Mouse (Mus musculus) gastrocnemius, postnatal 10 days (tissue): ENCODE data around the gene Ttbk2. TPM values are rescaled to one million over a fixed set of nuclear protein-coding genes. Genes with fewer than 3 reads are reported as not detected.

Source experiments
- DNase-seq: peaks from one replicate; pipeline ENCODE4 v3.0.0; 2021; ENCODE audit warnings: mixed read lengths
- total RNA-seq, 2 experiments: library from RNA; stranded (reverse); gene quantifications; 2 replicates each; pipeline ENCODE4 v1.2.3; 2021

The Ttbk2 gene
- total RNA-seq, 2 experiments from 2014 or later: 8.6 to 12.5 TPM

GRCm38 (mm10) chr2:120745496-120745895, 104.9 kb downstream of the Ttbk2 start:
- DNase-seq: no peak

GRCm38 (mm10) chr2:120731877-120732530, 118.4 kb downstream of the Ttbk2 start:
- no peak for DNase-seq

GRCm38 (mm10) chr2:120731167-120731862, 119.1 kb downstream of the Ttbk2 start:
- peak; percentile 96 for DNase-seq

- no peak for DNase-seq
Measured at GRCm38 (mm10) chr2:120730639-120731166, 119.7 kb downstream of the Ttbk2 start.

GRCm38 (mm10) chr2:120729775-120730585, 120.4 kb downstream of the Ttbk2 start:
- no peak for DNase-seq

- DNase-seq: no peak
Measured at GRCm38 (mm10) chr2:120724176-120724575, 126.2 kb downstream of the Ttbk2 start.

- DNase-seq: no peak
Measured at GRCm38 (mm10) chr2:120723621-120724020, 126.8 kb downstream of the Ttbk2 start.

GRCm38 (mm10) chr2:120722491-120722890, 127.9 kb downstream of the Ttbk2 start:
- DNase-seq: no peak

GRCm38 (mm10) chr2:120721911-120722310, 128.5 kb downstream of the Ttbk2 start:
- DNase-seq: no peak

GRCm38 (mm10) chr2:120720821-120721220, 129.6 kb downstream of the Ttbk2 start:
- DNase-seq: no peak

- no peak for DNase-seq
Measured at GRCm38 (mm10) chr2:120718496-120718895, 131.9 kb downstream of the Ttbk2 start.

GRCm38 (mm10) chr2:120713441-120713840, 137.0 kb downstream of the Ttbk2 start:
- no peak for DNase-seq

GRCm38 (mm10) chr2:120710948-120711347, 139.5 kb downstream of the Ttbk2 start:
- DNase-seq: no peak

- no peak for DNase-seq
Measured at GRCm38 (mm10) chr2:120710154-120710553, 140.2 kb downstream of the Ttbk2 start.

GRCm38 (mm10) chr2:120707041-120707440, 143.4 kb downstream of the Ttbk2 start:
- no peak for DNase-seq

GRCm38 (mm10) chr2:120702675-120703074, 147.7 kb downstream of the Ttbk2 start:
- DNase-seq: no peak

GRCm38 (mm10) chr2:120700379-120700885, 150.0 kb downstream of the Ttbk2 start:
- DNase-seq: no peak

- DNase-seq: no peak
Measured at GRCm38 (mm10) chr2:120697767-120698166, 152.6 kb downstream of the Ttbk2 start.
